Mouse (Mus musculus) bone marrow macrophage, adult 2 months (primary cell): Measurements from ENCODE around the gene Slc25a40. TPM values are rescaled to one million over a fixed set of nuclear protein-coding genes. Genes with fewer than 3 reads are reported as not detected.

Experiments
- H3K27ac ChIP-seq: 2 replicates; pipeline ENCODE4 v1.5.1; 2012; ENCODE audit warnings: low read depth, low read length; ENCODE audit not compliant: insufficient read depth
- H3K4me1 ChIP-seq: 2 replicates; pipeline ENCODE4 v1.6.1; 2012; ENCODE audit warnings: low read length; ENCODE audit not compliant: control insufficient read depth, insufficient read depth
- H3K4me3 ChIP-seq: 2 replicates; pipeline ENCODE4 v1.5.1; 2012; ENCODE audit warnings: mild to moderate bottlenecking, low read length, moderate library complexity; ENCODE audit not compliant: insufficient read depth
- CTCF ChIP-seq: IDR thresholded peaks from 2 replicates; pipeline ENCODE4 v1.5.1; 2012; ENCODE audit warnings: low read depth, mild to moderate bottlenecking, low read length, moderate library complexity
- POLR2A ChIP-seq: IDR thresholded peaks from 2 replicates; pipeline ENCODE4 v1.6.1; 2012; ENCODE audit warnings: mild to moderate bottlenecking, low read depth, low read length, borderline replicate concordance
- polyA plus RNA-seq: library from polyadenylated mRNA; stranded (reverse); fragments of >200 nt; gene quantifications from 2 replicates; pipeline ENCODE4 v1.2.4, GENCODE M21; 2012; ENCODE audit not compliant: missing spikeins, insufficient read depth, insufficient read length

The Slc25a40 gene
- polyA plus RNA-seq, result 15.4 and 18.8 TPM in 2 replicates

DNA sequence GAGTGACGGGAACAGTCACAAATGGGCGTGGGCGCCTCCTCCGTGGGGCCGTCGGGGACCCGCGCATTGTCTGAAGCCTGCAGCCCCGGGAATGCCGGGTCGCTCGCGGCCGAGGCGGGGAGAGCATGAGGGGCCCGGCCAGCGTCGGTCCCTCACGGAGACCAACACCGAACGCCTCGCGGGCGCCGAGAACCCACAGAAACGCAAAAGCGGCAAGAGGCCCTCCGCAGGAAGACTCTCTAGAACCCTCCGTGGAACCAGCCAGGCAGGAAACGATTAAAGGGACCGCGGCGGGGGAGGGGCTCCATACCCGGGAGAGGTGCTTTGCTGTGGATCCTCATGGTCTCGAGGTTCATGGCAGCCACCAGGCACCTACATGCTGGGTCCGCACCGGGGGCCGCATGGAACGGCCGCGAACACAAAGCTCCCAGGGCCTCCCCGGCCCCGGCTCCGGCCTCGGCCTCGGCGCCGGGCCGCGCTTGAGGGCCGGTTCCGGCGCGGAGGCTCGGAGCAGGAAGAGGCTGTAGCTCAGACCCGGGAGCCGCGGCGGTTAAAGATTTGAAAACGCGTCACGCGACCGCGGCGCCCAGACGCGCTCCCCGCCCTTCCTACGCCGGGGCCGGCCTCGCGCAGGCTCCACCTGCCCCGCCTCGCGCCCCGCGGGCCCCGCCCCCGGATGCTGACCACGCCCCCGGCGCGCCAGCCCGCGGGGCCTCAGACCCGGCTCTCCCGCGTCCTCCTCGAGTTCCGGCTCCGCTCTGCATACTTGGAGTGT lies at the start of gene Slc25a40, which contains the start of gene Dbf4:
Gene Slc25a40, plus strand, starts transcription at position 694 of the 775 bp plus-strand sequence.
Gene Dbf4, minus strand, starts transcription at position 560 of the 775 bp plus-strand sequence.
- H3K27ac ChIP-seq, result peak within 1 kb of the TSS; percentile 56
- TF ChIP-seq CTCF (no peak), POLR2A (no peak)
- H3K4me1 ChIP-seq, result peaks cover 12% of the 10 kb centered on the region
- H3K4me3 ChIP-seq, result peak within 1 kb of the TSS; percentile 99

- no peak overlapping the region for H3K4me3 ChIP-seq
- TF ChIP-seq POLR2A, result no peak
- TF ChIP-seq CTCF, result no peak
- H3K27ac ChIP-seq, result no peak overlapping the region
Observed at GRCm38 (mm10) chr5:8373415-8373814, 49.2 kb upstream of the Slc25a40 start.

GRCm38 (mm10) chr5:8374297-8374906 lies 48.2 kb upstream of the Slc25a40 start:
- TF ChIP-seq CTCF, result no peak
- TF ChIP-seq POLR2A, result no peak
- no peaks in the 10 kb centered on the region for H3K4me1 ChIP-seq
- no peak overlapping the region for H3K27ac ChIP-seq
- H3K4me3 ChIP-seq, result no peak overlapping the region

More at GRCm38 (mm10) chr5:8373415-8373814, 49.2 kb upstream of the Slc25a40 start:
- no peaks in the 10 kb centered on the region for H3K4me1 ChIP-seq

DNA sequence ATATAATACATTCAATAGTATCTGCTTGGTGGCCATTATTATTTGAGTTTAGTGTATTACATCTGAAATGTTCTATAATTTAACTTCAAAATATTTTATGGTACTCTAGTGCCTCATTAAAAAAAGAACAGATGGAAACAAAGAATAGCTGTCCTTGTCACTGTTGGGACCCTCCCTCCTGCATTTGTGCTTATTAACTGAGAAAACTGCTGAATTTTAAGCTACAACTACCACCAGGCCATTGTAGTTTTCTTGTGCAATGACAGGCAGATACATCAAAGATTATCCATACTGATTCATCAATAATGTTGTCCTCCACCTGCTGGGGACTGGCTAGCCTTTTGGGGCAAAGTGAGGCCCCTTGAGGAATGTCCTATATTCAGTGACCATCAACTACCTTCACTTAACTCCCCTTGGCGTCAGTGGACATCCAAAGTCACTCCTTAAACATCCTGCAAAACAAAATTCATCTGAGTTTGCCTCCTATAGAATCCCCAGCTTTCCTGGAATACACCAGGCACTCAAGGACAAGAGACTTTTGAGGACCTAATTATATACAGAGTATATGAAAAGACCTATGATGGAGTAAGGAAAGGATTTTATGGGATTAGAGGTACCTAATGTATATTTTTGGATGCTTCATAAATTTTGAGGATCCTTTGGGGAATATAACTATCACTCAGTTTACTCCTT lies 28.6 kb upstream of the Slc25a40 start:
- H3K4me3 ChIP-seq, result no peak overlapping the region
- no peaks in the 10 kb centered on the region for H3K4me1 ChIP-seq
- no peak overlapping the region for H3K27ac ChIP-seq
- no peak for TF ChIP-seq POLR2A

DNA sequence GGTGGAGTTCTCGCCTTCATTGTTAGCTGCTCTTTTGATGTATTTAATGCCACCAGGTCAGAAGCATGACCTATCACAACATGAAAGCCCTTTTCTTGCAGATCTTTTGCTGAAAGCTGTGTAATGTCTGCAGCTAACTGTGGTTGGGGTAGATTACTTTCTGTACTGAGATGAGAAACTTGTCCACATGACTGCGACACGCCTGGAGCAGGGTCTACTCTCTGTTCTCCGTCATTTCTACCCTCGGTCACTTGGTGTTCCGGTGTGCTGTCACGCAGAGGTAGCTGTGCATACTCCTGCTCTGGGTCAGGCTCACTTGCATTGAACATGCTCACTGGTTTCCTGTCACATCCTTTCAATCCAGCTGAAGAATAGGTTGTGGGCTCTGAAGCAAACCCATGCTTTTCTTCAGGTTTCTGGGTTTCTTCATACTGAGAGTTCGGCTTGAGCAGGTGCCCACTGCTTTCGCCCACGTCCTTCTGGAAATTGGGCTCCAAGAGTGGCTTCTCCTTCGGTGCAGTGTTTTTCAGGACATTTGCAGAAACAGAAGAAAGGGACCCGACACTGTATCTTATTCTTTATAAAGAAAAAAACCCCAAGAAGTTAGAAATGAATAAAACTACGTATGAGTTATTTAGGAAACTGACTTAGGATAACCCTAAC lies 24.9 kb upstream of the Slc25a40 start:
- TF ChIP-seq CTCF (no peak), POLR2A (no peak)
- H3K27ac ChIP-seq, result no peak overlapping the region
- no peaks in the 10 kb centered on the region for H3K4me1 ChIP-seq
- no peak overlapping the region for H3K4me3 ChIP-seq

DNA sequence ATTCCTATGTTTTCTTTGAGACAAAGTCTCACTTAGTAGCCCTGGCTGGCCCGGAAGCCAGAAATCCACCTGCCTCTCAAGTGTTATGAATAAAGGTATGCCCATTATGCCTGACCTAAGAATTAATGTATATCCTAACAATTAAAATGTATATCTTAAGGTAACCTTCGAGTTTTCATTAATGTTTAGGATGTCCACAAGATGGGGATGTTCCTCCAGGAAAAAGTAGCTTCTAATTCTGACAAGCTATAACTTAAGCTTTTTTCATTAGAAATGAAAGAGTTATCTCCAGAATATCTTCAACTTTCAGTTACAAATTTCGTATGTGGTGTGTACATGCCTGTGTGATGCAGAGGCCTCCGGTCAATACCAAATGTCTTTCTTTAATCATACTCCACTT lies 13.9 kb upstream of the Slc25a40 start:
- H3K4me1 ChIP-seq, result no peaks in the 10 kb centered on the region
- H3K27ac ChIP-seq, result no peak overlapping the region
- TF ChIP-seq POLR2A (no peak), CTCF (no peak)
- H3K4me3 ChIP-seq, result no peak overlapping the region

DNA sequence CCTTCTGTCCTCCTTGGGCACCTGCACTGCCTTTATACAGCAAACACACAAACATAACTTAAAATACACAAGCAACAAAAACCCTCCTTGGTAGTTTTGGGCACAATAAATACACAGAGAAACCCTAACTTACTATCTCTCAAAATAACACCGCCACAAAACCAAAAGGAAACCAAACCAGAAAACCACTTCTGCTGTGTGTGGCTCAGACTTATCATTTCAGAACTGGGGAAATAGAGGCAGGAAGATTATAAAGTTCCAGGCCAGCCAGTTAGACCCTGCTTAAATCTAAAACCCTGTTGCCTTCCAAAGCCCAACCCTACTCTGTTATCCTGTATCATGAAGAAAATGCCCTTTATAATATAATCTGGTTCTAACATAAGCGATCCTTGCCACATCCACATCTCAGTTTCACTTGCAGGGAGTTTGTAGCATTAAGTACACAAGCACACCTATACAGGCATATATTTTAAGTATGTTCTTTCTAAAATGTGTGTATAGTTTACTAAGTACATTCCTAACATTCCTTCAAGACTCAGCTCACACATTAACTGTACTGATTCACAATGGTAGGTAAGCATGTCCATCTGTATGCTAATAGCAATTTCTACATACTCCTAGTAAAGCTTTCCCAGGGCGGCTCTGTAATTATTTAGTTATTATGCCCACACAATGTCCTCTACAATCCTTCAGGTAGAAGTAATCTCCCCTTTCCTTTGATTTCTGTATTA lies 5.8 kb upstream of the Slc25a40 start:
- Histone ChIP-seq H3K4me1 (peaks cover 6% of the 10 kb centered on the region), H3K27ac (no peak overlapping the region), H3K4me3 (no peak overlapping the region)
- TF ChIP-seq POLR2A (no peak), CTCF (no peak)

DNA sequence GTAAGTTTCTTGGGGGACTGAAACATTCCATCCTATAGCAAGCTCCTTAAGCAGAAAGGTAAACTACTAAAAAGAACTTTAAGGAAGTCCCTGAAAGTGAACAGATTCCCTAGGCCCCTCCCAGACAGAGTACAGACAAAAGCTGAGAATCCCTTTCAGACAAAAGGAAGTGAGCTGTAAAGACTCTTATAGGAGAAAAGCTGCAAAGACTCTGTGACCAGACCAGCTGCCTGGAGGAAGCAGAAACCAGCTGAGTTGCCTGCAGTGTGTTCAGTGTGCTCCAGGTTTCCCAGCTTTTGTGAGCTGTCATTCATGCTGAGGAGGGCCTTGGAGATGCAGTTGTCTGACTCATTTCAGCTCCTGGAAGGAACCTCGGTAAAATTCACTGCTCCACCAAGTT lies 5.2 kb upstream of the Slc25a40 start:
- peaks cover 6% of the 10 kb centered on the region for H3K4me1 ChIP-seq
- H3K27ac ChIP-seq, result no peak overlapping the region
- TF ChIP-seq CTCF (no peak), POLR2A (no peak)
- no peak overlapping the region for H3K4me3 ChIP-seq

GRCm38 (mm10) chr5:8421424-8421823 lies 1.2 kb upstream of the Slc25a40 start:
- TF ChIP-seq CTCF (no peak), POLR2A (no peak)
- H3K4me3 ChIP-seq, result no peak overlapping the region; the same call in 1 of the 2 replicates
- H3K27ac ChIP-seq, result no peak overlapping the region
- peaks cover 12% of the 10 kb centered on the region for H3K4me1 ChIP-seq
